Mouse (Mus musculus): Measurements from ENCODE around the gene Nrp2. TPM values are rescaled to one million over a fixed set of nuclear protein-coding genes. Genes with fewer than 3 reads are reported as not detected.

Nrp2 gene
- polyA plus RNA-seq, 1 experiment from 2014 or later, result 12.5 TPM

DNA sequence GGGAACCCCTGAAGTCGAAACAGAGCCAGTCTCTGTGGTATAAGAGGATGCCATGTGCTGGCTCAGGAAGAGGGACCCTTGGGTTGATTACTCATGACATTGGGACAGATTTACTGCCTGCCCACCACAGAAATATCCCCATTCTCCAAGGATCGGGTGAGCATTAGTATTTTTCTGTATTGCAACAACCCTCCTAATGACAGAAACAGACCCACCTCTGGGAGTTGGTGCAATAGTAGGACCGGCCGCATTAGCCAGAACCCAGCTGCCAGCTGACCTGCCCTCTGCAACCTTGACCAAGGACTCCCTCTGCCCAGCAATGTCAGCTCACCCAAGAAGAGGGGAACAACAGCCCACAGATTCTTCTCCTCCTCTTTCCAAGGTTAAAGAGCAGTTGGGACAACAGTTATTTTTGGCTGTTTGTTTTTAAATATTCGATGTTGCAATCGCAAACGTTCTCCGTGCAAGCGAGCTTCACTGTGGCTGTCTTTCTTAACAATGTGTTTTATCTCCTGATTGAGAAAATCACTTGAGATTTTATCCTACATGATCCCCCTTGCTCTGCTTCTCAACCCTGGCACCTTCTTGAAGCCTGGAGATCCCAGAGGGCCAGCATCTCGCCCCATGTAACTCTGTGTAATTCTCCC is 22.1 kb downstream of the Nrp2 start:
- Histone ChIP-seq H3K4me2 (no peak overlapping the region), H3K27ac (ENCODE audit: low read depth, low read length) (no peak overlapping the region), H3K9ac (ENCODE audit: low read length) (no peak overlapping the region), H3K36me3 (ENCODE audit: control insufficient read depth, insufficient read depth, low read length) (no peaks in the 10 kb centered on the region; the same call in 1 of the 2 replicates), H3K9me3 (ENCODE audit: control insufficient read depth, low read length) (no peaks in the 10 kb centered on the region; the same call in 1 of the 2 replicates), H3K4me1 (ENCODE audit: control insufficient read depth, insufficient read depth, low read length) (no peaks in the 10 kb centered on the region; the same call in none of the 2 replicates), H3K4me3 (ENCODE audit: low read depth, low read length) (no peak overlapping the region), H3K27me3 (ENCODE audit: control insufficient read depth, insufficient read depth, low read length) (no peaks in the 10 kb centered on the region)
- ATAC-seq (ENCODE audit: low FRiP score) (no peak), DNase-seq (ENCODE audit: low spot score, missing footprints) (no peak)
- WGBS, result 85% methylated on average over 10 of the region's 10 CpGs

DNA sequence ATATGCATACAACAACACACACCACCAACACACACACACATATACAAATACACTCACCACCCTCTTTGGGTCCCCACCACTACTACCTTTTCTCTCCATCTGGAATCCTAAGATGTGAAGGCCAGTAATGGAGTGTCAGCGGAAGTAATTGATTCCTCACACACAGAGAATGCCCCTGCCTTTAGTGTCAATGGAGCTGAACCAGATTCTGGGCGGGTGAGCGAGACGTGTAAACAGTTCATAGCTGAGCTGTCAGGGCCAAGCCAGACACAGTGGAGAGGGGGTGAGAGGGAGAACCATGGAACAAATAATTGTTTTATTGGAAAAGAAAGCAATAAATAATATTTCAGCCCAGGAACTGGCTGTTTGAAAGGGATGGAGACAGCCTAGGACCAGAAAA is 24.1 kb downstream of the Nrp2 start:
- no peaks in the 10 kb centered on the region; the same call in 1 of the 2 replicates for H3K36me3 ChIP-seq (ENCODE audit: control insufficient read depth, insufficient read depth, low read length)
- no peak overlapping the region for H3K4me2 ChIP-seq
- no peak overlapping the region for H3K9ac ChIP-seq (ENCODE audit: low read length)
- H3K27me3 ChIP-seq (ENCODE audit: control insufficient read depth, insufficient read depth, low read length), result no peaks in the 10 kb centered on the region
- ATAC-seq (ENCODE audit: low FRiP score), result no peak
- H3K27ac ChIP-seq (ENCODE audit: low read depth, low read length), result no peak overlapping the region
- H3K4me3 ChIP-seq (ENCODE audit: low read depth, low read length), result no peak overlapping the region
- 41% methylated on average over 4 of the region's 4 CpGs for whole genome bisulfite sequencing
- no peaks in the 10 kb centered on the region; the same call in 1 of the 2 replicates for H3K9me3 ChIP-seq (ENCODE audit: control insufficient read depth, low read length)
- no peaks in the 10 kb centered on the region; the same call in none of the 2 replicates for H3K4me1 ChIP-seq (ENCODE audit: control insufficient read depth, insufficient read depth, low read length)
- no peak for DNase-seq (ENCODE audit: low spot score, missing footprints)

DNA sequence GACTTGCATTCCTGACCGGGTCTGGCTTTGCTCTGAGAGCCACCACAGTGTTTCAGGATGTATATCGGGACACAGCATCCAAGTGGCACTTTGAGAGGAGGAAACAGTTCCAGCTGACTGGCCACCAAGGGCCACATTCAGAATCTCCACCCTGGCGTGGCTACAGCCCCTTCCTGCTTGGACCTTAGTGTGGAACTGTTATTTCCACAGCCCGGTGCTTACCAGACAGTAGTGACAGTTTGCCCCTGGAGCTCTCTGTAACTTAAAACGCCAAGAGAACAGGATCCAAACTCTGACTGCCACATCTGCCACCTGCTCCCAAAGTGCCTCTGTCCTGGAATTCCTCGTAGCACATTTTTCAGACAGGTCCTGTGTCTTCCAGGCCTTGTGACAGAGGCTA is 25.3 kb downstream of the Nrp2 start:
- Histone ChIP-seq H3K27ac (ENCODE audit: low read depth, low read length) (no peak overlapping the region), H3K4me1 (ENCODE audit: control insufficient read depth, insufficient read depth, low read length) (no peaks in the 10 kb centered on the region; the same call in none of the 2 replicates), H3K4me3 (ENCODE audit: low read depth, low read length) (no peak overlapping the region), H3K9me3 (ENCODE audit: control insufficient read depth, low read length) (no peaks in the 10 kb centered on the region), H3K9ac (ENCODE audit: low read length) (no peak overlapping the region), H3K27me3 (ENCODE audit: control insufficient read depth, insufficient read depth, low read length) (no peaks in the 10 kb centered on the region), H3K4me2 (no peak overlapping the region), H3K36me3 (ENCODE audit: control insufficient read depth, insufficient read depth, low read length) (no peaks in the 10 kb centered on the region)
- WGBS, result 48% methylated on average over 6 of the region's 6 CpGs
- ATAC-seq (ENCODE audit: low FRiP score) (no peak), DNase-seq (ENCODE audit: low spot score, missing footprints) (no peak)

DNA sequence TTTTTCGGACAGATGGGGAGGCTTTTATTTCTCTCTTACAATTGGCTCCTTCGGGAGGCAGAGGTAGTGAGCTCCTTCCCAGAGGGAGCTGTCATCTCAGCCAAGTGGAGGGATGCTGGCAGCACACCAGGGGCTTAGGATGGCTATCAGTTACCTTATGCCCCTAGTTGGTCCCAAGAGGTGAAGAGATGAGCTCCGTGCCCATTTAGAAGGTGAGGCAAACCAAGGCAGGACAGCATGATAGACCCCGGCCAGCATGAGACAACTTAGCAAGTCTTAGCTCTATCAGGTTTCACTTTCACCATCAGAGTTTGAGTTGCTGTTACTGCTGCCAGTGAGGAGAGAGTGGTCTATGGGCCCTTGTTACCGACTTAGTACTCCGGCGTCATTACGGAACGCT is 25.8 kb downstream of the Nrp2 start:
- Histone ChIP-seq H3K9me3 (ENCODE audit: control insufficient read depth, low read length) (no peaks in the 10 kb centered on the region), H3K4me3 (ENCODE audit: low read depth, low read length) (no peak overlapping the region), H3K27ac (ENCODE audit: low read depth, low read length) (no peak overlapping the region), H3K36me3 (ENCODE audit: control insufficient read depth, insufficient read depth, low read length) (no peaks in the 10 kb centered on the region), H3K9ac (ENCODE audit: low read length) (no peak overlapping the region), H3K4me1 (ENCODE audit: control insufficient read depth, insufficient read depth, low read length) (no peaks in the 10 kb centered on the region; the same call in none of the 2 replicates), H3K4me2 (no peak overlapping the region), H3K27me3 (ENCODE audit: control insufficient read depth, insufficient read depth, low read length) (no peaks in the 10 kb centered on the region)
- ATAC-seq (ENCODE audit: low FRiP score) (no peak), DNase-seq (ENCODE audit: low spot score, missing footprints) (no peak)
- WGBS, result 69% methylated on average over 9 of the region's 9 CpGs

DNA sequence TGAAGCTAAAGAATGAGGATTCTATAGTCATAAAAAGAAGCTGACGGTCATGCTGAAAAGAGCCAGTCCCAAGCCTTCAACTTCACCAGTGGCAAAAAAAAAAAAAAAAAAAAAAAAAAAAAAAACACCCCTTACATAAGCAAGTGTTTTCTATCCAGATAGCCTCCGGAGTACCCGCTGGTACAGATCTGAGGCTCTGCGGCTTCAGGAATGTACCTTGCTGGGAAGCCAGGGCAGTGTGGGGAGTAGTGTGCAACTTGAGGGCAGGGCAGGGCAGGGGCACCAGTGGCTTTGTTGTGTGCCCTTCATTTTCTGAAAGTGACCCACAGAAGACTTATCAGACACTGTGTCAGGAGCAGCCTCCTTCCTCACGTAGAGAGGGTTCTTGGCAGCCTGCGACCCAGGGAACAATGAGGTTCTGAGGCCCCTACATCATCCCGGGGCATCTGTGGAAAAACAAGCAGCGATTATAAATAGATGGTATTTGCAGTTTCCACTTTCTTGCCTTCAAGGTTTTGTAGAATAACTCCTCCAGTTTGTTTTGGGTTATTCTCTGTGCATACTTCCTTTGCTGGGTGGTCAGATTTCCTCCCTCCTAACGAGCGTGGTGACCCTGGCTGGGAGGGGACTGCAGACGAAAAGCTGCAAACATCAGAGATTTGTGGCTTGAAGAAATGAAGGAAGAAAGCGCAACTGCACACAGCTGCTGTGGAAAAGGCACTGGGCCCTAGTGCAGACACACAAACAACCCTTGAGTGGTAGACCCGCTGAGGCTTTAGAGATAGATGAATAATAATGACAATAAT is 26.5 kb downstream of the Nrp2 start:
- WGBS, result 67% methylated on average over 13 of the region's 13 CpGs
- ATAC-seq (ENCODE audit: low FRiP score), result no peak
- H3K4me1 ChIP-seq (ENCODE audit: control insufficient read depth, insufficient read depth, low read length), result no peaks in the 10 kb centered on the region; the same call in none of the 2 replicates

DNA sequence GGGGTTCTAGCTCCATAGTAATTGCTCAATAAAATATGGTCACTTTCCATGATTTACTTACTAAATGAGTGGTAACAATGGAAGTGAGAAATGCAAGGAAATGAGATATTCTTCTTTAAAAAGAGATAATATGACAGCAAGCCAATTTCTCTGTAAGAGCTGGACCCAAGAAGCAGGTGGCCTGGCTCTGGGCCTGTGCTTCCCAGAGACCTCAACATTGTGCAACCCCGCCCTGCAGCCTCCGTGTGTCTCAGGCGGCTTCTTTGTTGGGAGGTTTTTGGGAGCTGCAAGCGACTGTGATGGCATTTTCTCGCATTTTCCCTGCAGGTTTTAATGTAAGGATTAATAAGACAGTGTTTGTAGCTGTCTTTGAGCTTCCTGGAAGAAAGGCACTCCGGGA is 29.0 kb downstream of the Nrp2 start:
- Histone ChIP-seq H3K27ac (ENCODE audit: low read depth, low read length) (no peak overlapping the region), H3K4me3 (ENCODE audit: low read depth, low read length) (no peak overlapping the region), H3K4me1 (ENCODE audit: control insufficient read depth, insufficient read depth, low read length) (no peaks in the 10 kb centered on the region; the same call in none of the 2 replicates), H3K36me3 (ENCODE audit: control insufficient read depth, insufficient read depth, low read length) (no peaks in the 10 kb centered on the region), H3K27me3 (ENCODE audit: control insufficient read depth, insufficient read depth, low read length) (no peaks in the 10 kb centered on the region), H3K9me3 (ENCODE audit: control insufficient read depth, low read length) (no peaks in the 10 kb centered on the region), H3K4me2 (no peak overlapping the region), H3K9ac (ENCODE audit: low read length) (no peak overlapping the region)
- WGBS, result 67% methylated on average over 6 of the region's 6 CpGs
- ATAC-seq (ENCODE audit: low FRiP score) (no peak), DNase-seq (ENCODE audit: low spot score, missing footprints) (no peak)

More for the DNA sequence above, 26.5 kb downstream of the Nrp2 start:
- Histone ChIP-seq H3K9ac (ENCODE audit: low read length) (no peak overlapping the region), H3K4me2 (no peak overlapping the region), H3K9me3 (ENCODE audit: control insufficient read depth, low read length) (no peaks in the 10 kb centered on the region), H3K36me3 (ENCODE audit: control insufficient read depth, insufficient read depth, low read length) (no peaks in the 10 kb centered on the region), H3K27ac (ENCODE audit: low read depth, low read length) (no peak overlapping the region), H3K4me3 (ENCODE audit: low read depth, low read length) (no peak overlapping the region), H3K27me3 (ENCODE audit: control insufficient read depth, insufficient read depth, low read length) (no peaks in the 10 kb centered on the region)
- no peak for DNase-seq (ENCODE audit: low spot score, missing footprints)

DNA sequence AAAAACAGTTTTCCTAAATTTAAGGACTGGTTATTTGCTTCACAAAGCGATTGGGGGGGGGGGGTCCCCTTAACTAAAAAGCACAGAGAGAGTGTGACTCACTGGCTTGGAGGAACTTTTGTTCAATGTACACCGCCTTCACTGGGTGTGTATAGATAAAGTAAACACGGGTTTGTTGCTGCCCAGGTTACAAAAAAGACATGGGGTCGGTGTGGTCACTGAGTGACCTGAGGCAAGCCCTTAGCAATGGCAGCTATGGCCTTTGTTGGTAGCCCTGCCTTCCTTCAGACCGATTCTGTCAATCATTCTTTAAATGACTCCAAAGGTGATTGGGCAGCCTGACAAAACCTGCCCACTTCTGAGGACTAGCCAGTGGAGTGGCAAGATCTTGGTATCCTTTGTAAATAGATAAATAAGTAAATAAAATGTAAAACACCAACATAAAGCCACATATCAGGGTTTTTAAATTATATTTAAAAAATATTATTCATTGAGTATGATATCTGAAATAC is 31.4 kb downstream of the Nrp2 start:
- Histone ChIP-seq H3K9ac (ENCODE audit: low read length) (no peak overlapping the region), H3K27ac (ENCODE audit: low read depth, low read length) (no peak overlapping the region), H3K9me3 (ENCODE audit: control insufficient read depth, low read length) (no peaks in the 10 kb centered on the region), H3K36me3 (ENCODE audit: control insufficient read depth, insufficient read depth, low read length) (no peaks in the 10 kb centered on the region), H3K4me2 (no peak overlapping the region), H3K4me1 (ENCODE audit: control insufficient read depth, insufficient read depth, low read length) (no peaks in the 10 kb centered on the region), H3K4me3 (ENCODE audit: low read depth, low read length) (no peak overlapping the region), H3K27me3 (ENCODE audit: control insufficient read depth, insufficient read depth, low read length) (no peaks in the 10 kb centered on the region)
- no peak for DNase-seq (ENCODE audit: low spot score, missing footprints)
- WGBS, result 64% methylated on average over 5 of the region's 5 CpGs
- no peak for ATAC-seq (ENCODE audit: low FRiP score)

DNA sequence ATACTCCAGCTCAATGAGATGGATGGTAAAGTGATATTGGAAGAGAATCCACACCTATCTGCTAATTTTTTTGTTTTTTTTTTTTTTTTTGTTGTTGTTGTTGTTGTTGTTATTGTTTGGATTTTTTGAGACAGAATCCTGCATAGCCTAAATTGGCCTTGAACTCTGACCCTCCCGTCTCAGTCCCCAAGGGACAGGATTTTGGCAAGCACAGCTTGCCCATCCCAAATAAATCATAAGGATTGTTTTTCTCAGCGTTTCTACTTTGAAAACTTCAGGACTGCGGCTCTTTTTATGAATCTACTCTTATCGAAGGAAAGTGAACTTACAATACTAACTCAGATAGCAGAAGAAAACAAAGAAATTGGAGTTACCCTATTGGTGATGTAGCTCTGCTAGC is 31.9 kb downstream of the Nrp2 start:
- H3K4me3 ChIP-seq (ENCODE audit: low read depth, low read length), result no peak overlapping the region
- no peak overlapping the region for H3K9ac ChIP-seq (ENCODE audit: low read length)
- no peaks in the 10 kb centered on the region for H3K4me1 ChIP-seq (ENCODE audit: control insufficient read depth, insufficient read depth, low read length)
- H3K27ac ChIP-seq (ENCODE audit: low read depth, low read length), result no peak overlapping the region
- no peaks in the 10 kb centered on the region for H3K36me3 ChIP-seq (ENCODE audit: control insufficient read depth, insufficient read depth, low read length)
- no peak for ATAC-seq (ENCODE audit: low FRiP score)
- H3K27me3 ChIP-seq (ENCODE audit: control insufficient read depth, insufficient read depth, low read length), result no peaks in the 10 kb centered on the region
- no peak overlapping the region for H3K4me2 ChIP-seq
- DNase-seq (ENCODE audit: low spot score, missing footprints), result no peak
- 87% methylated on average over 4 of the region's 4 CpGs for WGBS
- H3K9me3 ChIP-seq (ENCODE audit: control insufficient read depth, low read length), result no peaks in the 10 kb centered on the region

DNA sequence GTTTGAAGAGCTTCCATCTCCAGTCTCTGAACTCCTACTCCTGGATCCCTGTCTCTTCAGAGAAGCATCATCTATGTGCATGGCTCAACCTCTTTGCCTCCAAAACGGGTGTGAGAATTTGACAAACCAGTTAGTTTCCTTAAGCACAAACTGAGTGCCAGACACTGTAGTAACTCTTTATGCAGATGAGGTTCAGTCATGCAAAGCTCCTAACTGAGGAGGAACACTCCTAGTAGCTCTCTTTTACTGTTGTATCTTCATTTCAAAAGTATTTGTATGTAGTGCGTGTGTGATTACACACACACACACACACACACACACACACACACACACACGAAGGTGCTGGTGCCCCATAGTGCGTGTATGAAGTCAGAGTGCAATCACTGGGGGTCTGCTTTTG is 32.8 kb downstream of the Nrp2 start:
- Histone ChIP-seq H3K27me3 (ENCODE audit: control insufficient read depth, insufficient read depth, low read length) (peaks cover 5% of the 10 kb centered on the region; the same call in 1 of the 2 replicates), H3K4me2 (no peak overlapping the region)

More for the DNA sequence above, 32.8 kb downstream of the Nrp2 start:
- Histone ChIP-seq H3K4me3 (ENCODE audit: low read depth, low read length) (no peak overlapping the region), H3K27ac (ENCODE audit: low read depth, low read length) (no peak overlapping the region), H3K4me1 (ENCODE audit: control insufficient read depth, insufficient read depth, low read length) (no peaks in the 10 kb centered on the region), H3K36me3 (ENCODE audit: control insufficient read depth, insufficient read depth, low read length) (no peaks in the 10 kb centered on the region), H3K9ac (ENCODE audit: low read length) (no peak overlapping the region), H3K9me3 (ENCODE audit: control insufficient read depth, low read length) (no peaks in the 10 kb centered on the region)
- 81% methylated on average over 4 of the region's 4 CpGs for WGBS
- DNase-seq (ENCODE audit: low spot score, missing footprints) (no peak), ATAC-seq (ENCODE audit: low FRiP score) (no peak)

All from midbrain, embryonic 11.5 days (tissue).